Comparison of ENCODE assay signal across 19 mouse cellular contexts in the genomic region with DNA sequence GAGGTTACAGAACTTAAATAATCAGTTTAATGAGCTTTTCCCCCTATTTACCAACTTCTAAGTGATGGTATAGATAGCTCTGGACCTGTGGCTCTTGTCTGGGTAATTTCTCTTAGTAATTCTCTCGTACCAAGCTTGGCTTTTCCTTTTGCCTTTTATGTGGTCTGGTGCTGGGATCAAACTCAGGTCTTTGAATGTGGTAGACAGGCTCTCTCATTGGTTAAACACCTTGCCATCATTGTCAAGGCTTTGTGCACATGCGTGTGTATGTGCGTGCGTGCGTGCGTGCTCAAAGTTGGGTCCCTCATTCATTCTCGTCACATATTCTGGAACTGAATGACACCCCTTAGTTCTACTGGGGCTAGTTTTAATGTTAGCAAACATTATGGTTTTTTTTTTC.
"Had no signal": no experiment of that assay in that cellular context is flagged by ENCODE, and none has a peak within 500 bp of the region (broad histone marks: within the 10 kb centered on the region; RNA-seq: fewer than 3 reads in every experiment).

No protein-coding gene starts in this region.

- DNase-seq: cerebellum, adult 9-11 months; cerebellum, postnatal 10 days; cerebellum, postnatal 14 days; cerebellum, postnatal 25 days; cerebellum, postnatal 36 days; embryo, embryonic 11 days; forebrain, postnatal 0 days; gastrocnemius, adult 2 months; gastrocnemius, postnatal 10 days; gastrocnemius, postnatal 14 days; gastrocnemius, postnatal 25 days; gastrocnemius, postnatal 36 days; heart, adult 11 months; heart, adult 18-20 months; heart, adult 2 months had no signal

- ATAC-seq: forebrain, embryonic 13.5 days; forebrain, embryonic 14.5 days; forebrain, embryonic 15.5 days; forebrain, embryonic 16.5 days; forebrain, postnatal 0 days had no signal
